10 mouse cellular contexts compared by ENCODE assay signal in the genomic region with DNA sequence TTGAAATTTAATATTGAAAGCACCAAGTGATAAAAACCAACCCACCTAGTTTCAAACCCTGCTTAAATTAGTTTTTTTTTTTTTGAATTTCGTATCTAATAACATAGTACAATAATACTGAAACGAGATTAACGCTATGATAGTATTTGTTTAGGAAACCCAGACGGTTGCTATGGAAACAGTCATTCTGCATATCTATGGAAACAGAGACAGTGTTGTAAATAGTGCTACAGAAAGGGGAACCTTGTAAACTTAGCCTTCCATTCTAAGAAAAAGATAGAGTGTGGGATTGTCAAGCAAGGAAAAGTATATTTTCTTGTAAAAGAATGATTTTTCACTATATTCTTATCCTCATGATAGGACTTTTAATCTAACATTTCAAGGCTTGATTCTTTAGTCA.
DNase-seq lines count a peak whose midpoint lies in the region; ATAC-seq and TF ChIP-seq lines count a peak whose summit lies in the region.
"Had no signal": no experiment of that assay in that cellular context is flagged by ENCODE, and none has a peak within 500 bp of the region (broad histone marks: within the 10 kb centered on the region; RNA-seq: fewer than 3 reads in every experiment).

No protein-coding gene starts in this region.

- no peak overlapping the region for H3K27ac ChIP-seq in liver, adult 2 months (replicated peaks; ENCODE audit: insufficient read depth, low read depth, low read length)
- H3K27ac ChIP-seq in liver, postnatal 0 days (ENCODE audit: low read depth) = no peak overlapping the region
- H3K27ac ChIP-seq in layer of hippocampus, adult 2 months = no peak overlapping the region

- no peak overlapping the region for H3K4me2 ChIP-seq in liver, postnatal 0 days (ENCODE audit: low read depth, low read length)

- no peak for TF ChIP-seq EP300 in liver, postnatal 0 days (IDR thresholded peaks at IDR 0.05; ENCODE audit: low read depth)

- H3K27me3 ChIP-seq in liver, adult 2 months (ENCODE audit: control insufficient read depth, insufficient read depth, low read length) = no peaks in the 10 kb centered on the region
- no peaks in the 10 kb centered on the region for H3K27me3 ChIP-seq in liver, postnatal 0 days (ENCODE audit: insufficient read depth, low read length)

- no peak overlapping the region for H3K9ac ChIP-seq in liver, adult 2 months (ENCODE audit: low read depth, low read length)
- H3K9ac ChIP-seq in liver, postnatal 0 days (replicated peaks) = no peak overlapping the region

- no peaks in the 10 kb centered on the region for H3K79me2 ChIP-seq in liver, adult 2 months (ENCODE audit: control insufficient read depth, insufficient read depth, low read length)

- no peak for TF ChIP-seq POLR2A in liver, adult 2 months (IDR thresholded peaks at IDR 0.05; ENCODE audit: extremely low read depth, insufficient read depth, low read length)

- peak; percentile 10 for DNase-seq in liver, adult 2 months (ENCODE audit: extremely low read depth, low read depth, low spot score)
- no peak for DNase-seq in liver, postnatal 0 days
- DNase-seq in brain, adult 2 months (ENCODE audit: low read depth, low spot score) = peak; percentile 39
- no peak for DNase-seq in left cerebral cortex, adult 18-20 months (ENCODE audit: low spot score in 2 of 2)
- DNase-seq in layer of hippocampus, adult 2 months (ENCODE audit: low spot score in 2 of 2) = no peak
- DNase-seq in cerebellum, adult 9-10 months = no peak
- DNase-seq: cerebellum, adult 2 months; liver had no signal

- TF ChIP-seq CTCF in liver, adult 2 months (IDR thresholded peaks at IDR 0.05; ENCODE audit: low read depth, low read length) = no peak
- TF ChIP-seq CTCF in liver, postnatal 0 days (IDR thresholded peaks at IDR 0.05; ENCODE audit: low read depth) = no peak
- TF ChIP-seq CTCF in layer of hippocampus, adult 2 months (conservative IDR thresholded peaks at IDR 0.05) = no peak

- no peaks in the 10 kb centered on the region for H3K36me3 ChIP-seq in liver, adult 2 months (ENCODE audit: control insufficient read depth, insufficient read depth, low read length)
- no peaks in the 10 kb centered on the region for H3K36me3 ChIP-seq in liver, postnatal 0 days (replicated peaks; ENCODE audit: insufficient read depth, low read length)

- H3K9me3 ChIP-seq in liver, postnatal 0 days (ENCODE audit: low read length) = no peaks in the 10 kb centered on the region

- no peak overlapping the region for H3K4me3 ChIP-seq in liver, adult 2 months (ENCODE audit: insufficient read depth, low read depth, low read length)
- no peak overlapping the region for H3K4me3 ChIP-seq in liver, postnatal 0 days (ENCODE audit: low read depth, low read length)
- H3K4me3 ChIP-seq in layer of hippocampus, adult 2 months = no peak overlapping the region

- 61% methylated on average over 4 of the region's 4 CpGs for whole genome bisulfite sequencing in liver, adult 2 months
- WGBS in liver, postnatal 0 days (ENCODE audit: insufficient replicate concordance) = 22% methylated on average over 4 of the region's 4 CpGs

- no peaks in the 10 kb centered on the region for H3K4me1 ChIP-seq in liver, adult 2 months (ENCODE audit: control insufficient read depth, insufficient read depth, low read length)
- no peaks in the 10 kb centered on the region for H3K4me1 ChIP-seq in liver, postnatal 0 days (ENCODE audit: insufficient read depth)

- ATAC-seq in liver, postnatal 0 days = no peak
- ATAC-seq in CD4-positive, CD25-positive, alpha-beta regulatory T cell, adult 4 months = peak; percentile 87
- peak; percentile 90 for ATAC-seq in inflammation-experienced regulatory T-cells, adult 6 months

Comparison
In these comparisons a context has a peak if more than half of its experiments do, and no peak if none do; other contexts are left out.
1. DNase-seq: peak in liver, adult 2 months (single experiment) and brain, adult 2 months (single experiment); none in liver, postnatal 0 days (single experiment), left cerebral cortex, adult 18-20 months (0 of 2), layer of hippocampus, adult 2 months (0 of 2) and cerebellum, adult 9-10 months (single experiment).